16 mouse cellular contexts compared by ENCODE assay signal in genomic region chr5:24038819-24039218, GRCm38 (mm10). TPM values are rescaled to one million over a fixed set of nuclear protein-coding genes. Genes with fewer than 3 reads are reported as not detected.
DNase-seq lines count a peak whose midpoint lies in the region; ATAC-seq lines count a peak whose summit lies in the region.
"Had no signal": no experiment of that assay in that cellular context is flagged by ENCODE, and none has a peak within 500 bp of the region (broad histone marks: within the 10 kb centered on the region; RNA-seq: fewer than 3 reads in every experiment).

No protein-coding gene starts in this region.

- no peaks in the 10 kb centered on the region for H3K9me3 ChIP-seq in forebrain, embryonic 16.5 days (ENCODE audit: control insufficient read depth, low read length)
- H3K9me3 ChIP-seq: embryonic facial prominence, embryonic 13.5 days; hindbrain, embryonic 12.5 days; neural tube, embryonic 15.5 days; stomach, embryonic 15.5 days had no signal

- no peak for ATAC-seq in forebrain, embryonic 16.5 days
- ATAC-seq: intestine, embryonic 16.5 days had no signal

- no peaks in the 10 kb centered on the region for H3K79me2 ChIP-seq in macrophage (ENCODE audit: inconsistent target)

- no peaks in the 10 kb centered on the region for H3K4me1 ChIP-seq in forebrain, embryonic 16.5 days (replicated peaks; ENCODE audit: control insufficient read depth, insufficient read depth, low read length)
- H3K4me1 ChIP-seq: hindbrain, embryonic 12.5 days; neural tube, embryonic 15.5 days; stomach, embryonic 15.5 days had no signal

- H3K9ac ChIP-seq in forebrain, embryonic 16.5 days (replicated peaks; ENCODE audit: low read depth, low read length), result no peak overlapping the region
- H3K9ac ChIP-seq: embryonic facial prominence, embryonic 13.5 days; hindbrain, embryonic 12.5 days; neural tube, embryonic 15.5 days; stomach, embryonic 15.5 days had no signal

- H3K36me3 ChIP-seq in macrophage (ENCODE audit: inconsistent target), result no peaks in the 10 kb centered on the region
- no peaks in the 10 kb centered on the region for H3K36me3 ChIP-seq in forebrain, embryonic 16.5 days (ENCODE audit: control insufficient read depth, insufficient read depth)
- H3K36me3 ChIP-seq: embryonic facial prominence, embryonic 13.5 days; hindbrain, embryonic 12.5 days; neural tube, embryonic 15.5 days; stomach, embryonic 15.5 days had no signal

- no peaks in the 10 kb centered on the region for H3K27me3 ChIP-seq in forebrain, embryonic 16.5 days (replicated peaks; ENCODE audit: control insufficient read depth, insufficient read depth, low read length)
- H3K27me3 ChIP-seq: CH12.LX; embryonic facial prominence, embryonic 13.5 days; hindbrain, embryonic 12.5 days; neural tube, embryonic 15.5 days; stomach, embryonic 15.5 days had no signal

- H3K4me2 ChIP-seq in forebrain, embryonic 16.5 days (ENCODE audit: low read length), result no peak overlapping the region
- H3K4me2 ChIP-seq: embryonic facial prominence, embryonic 13.5 days; hindbrain, embryonic 12.5 days; neural tube, embryonic 15.5 days; stomach, embryonic 15.5 days had no signal

- no peak overlapping the region for H3K4me3 ChIP-seq in macrophage (ENCODE audit: inconsistent target)
- H3K4me3 ChIP-seq in forebrain, embryonic 16.5 days (replicated peaks; ENCODE audit: low read length), result no peak overlapping the region
- H3K4me3 ChIP-seq: embryonic facial prominence, embryonic 13.5 days; hindbrain, embryonic 12.5 days; neural tube, embryonic 15.5 days; stomach, embryonic 15.5 days had no signal

- 2% methylated on average over 5 of the region's 5 CpGs for WGBS in macrophage (ENCODE audit: missing documents)
- WGBS in forebrain, embryonic 16.5 days, result 62% methylated on average over 5 of the region's 5 CpGs

- H3K27ac ChIP-seq in macrophage, result peak overlapping the region; percentile 90
- H3K27ac ChIP-seq in forebrain, embryonic 16.5 days (ENCODE audit: low read length), result no peak overlapping the region
- H3K27ac ChIP-seq: embryonic facial prominence, embryonic 13.5 days; hindbrain, embryonic 12.5 days; neural tube, embryonic 15.5 days; stomach, embryonic 15.5 days had no signal

- DNase-seq in kidney, postnatal 10 days, result peak; percentile 19
- DNase-seq in kidney, adult 8-10 months, result no peak
- peak; percentile 7 for DNase-seq in CD4-positive, CD25-positive, alpha-beta regulatory T cell, adult 2 months (ENCODE audit: low read depth, low spot score)
- DNase-seq in MEL-GATA-1-ER (ENCODE audit: extremely low read depth, low read depth), result peak; percentile 79
- DNase-seq in cerebellum, postnatal 14 days, result no peak
- DNase-seq: cerebellum, adult 11-12 months; right cerebral cortex, postnatal 4 days; thymus, postnatal 25 days had no signal

RNA-seq across cellular contexts. Expression of gene Fam126a, which starts 8.3 kb away (rescaled TPM):
- 100 to 1,000 TPM in 3 of 26 experiments, 10 to 100 TPM in 23; 13.2 to 140 (median 50.9) TPM for total RNA-seq in macrophage (2018; cell fraction: chromatin; rRNA removed)
- total RNA-seq in macrophage (2018; cell fraction: cytosol; rRNA removed), result 10 to 100 TPM; 13.6 to 67.0 (median 29.6) TPM
- 100 to 1,000 TPM in 3 of 26 experiments, 10 to 100 TPM in 23; 18.0 to 115 (median 43.6) TPM for total RNA-seq in macrophage (2018; cell fraction: nucleus; rRNA removed)
- 26.1 to 41.3 TPM (median 35.1 TPM) in 3 replicates for polyA plus RNA-seq in macrophage (2018)
- polyA plus RNA-seq in forebrain, embryonic 16.5 days (2015; fragmentation: Nextera tagmentation; extraction: Ambion mirVana), result 49.9 and 60.2 TPM in 2 replicates

Comparison
In these comparisons a context has a peak if more than half of its experiments do, and no peak if none do; other contexts are left out.
1. DNase-seq: peak in kidney, postnatal 10 days (single experiment), CD4-positive, CD25-positive, alpha-beta regulatory T cell, adult 2 months (single experiment) and MEL-GATA-1-ER (single experiment); none in kidney, adult 8-10 months (0 of 2) and cerebellum, postnatal 14 days (0 of 2).